Mouse (Mus musculus): Measurements from ENCODE around the gene Smarcd1.
"Not testable (repeated sequence)": the region's sequence is repeated elsewhere in the genome, so short reads cannot be mapped to it uniquely, and the experiment has no call there.

Gene Smarcd1

GRCm38 (mm10) chr15:99715361-99715865 is 13.5 kb downstream of the Smarcd1 start:
- DNase-seq (ENCODE audit: low read depth): no peak

GRCm38 (mm10) chr15:99715982-99716746 is 14.2 kb downstream of the Smarcd1 start:
- no peak for DNase-seq (ENCODE audit: low read depth)

GRCm38 (mm10) chr15:99716814-99717213 is 14.9 kb downstream of the Smarcd1 start:
- no peak for DNase-seq (ENCODE audit: low read depth)

GRCm38 (mm10) chr15:99717386-99718334 is 15.7 kb downstream of the Smarcd1 start, which contains the start of gene Gpd1:
Gpd1 (plus strand) TSS chr15:99717515.
- DNase-seq (ENCODE audit: low read depth): no peak

GRCm38 (mm10) chr15:99718461-99719021 is 16.6 kb downstream of the Smarcd1 start:
- DNase-seq (ENCODE audit: low read depth): no peak

GRCm38 (mm10) chr15:99719865-99720264 is 17.9 kb downstream of the Smarcd1 start:
- DNase-seq (ENCODE audit: low read depth): no peak

- no peak for DNase-seq (ENCODE audit: low read depth)
Observed at GRCm38 (mm10) chr15:99721921-99722743, 20.2 kb downstream of the Smarcd1 start.

GRCm38 (mm10) chr15:99723120-99723514 is 21.2 kb downstream of the Smarcd1 start:
- no peak for DNase-seq (ENCODE audit: low read depth)

- DNase-seq (ENCODE audit: low read depth): peak; percentile 38
Observed at GRCm38 (mm10) chr15:99723515-99724291, 21.8 kb downstream of the Smarcd1 start.

GRCm38 (mm10) chr15:99724292-99725021 is 22.5 kb downstream of the Smarcd1 start:
- DNase-seq (ENCODE audit: low read depth): peak; percentile 53

GRCm38 (mm10) chr15:99725341-99726155 is 23.6 kb downstream of the Smarcd1 start, which contains the start of gene Cox14:
Cox14 (plus strand) TSS chr15:99725618.
- DNase-seq (ENCODE audit: low read depth): peak; percentile 99

- DNase-seq (ENCODE audit: low read depth): no peak
Observed at GRCm38 (mm10) chr15:99726549-99726948, 24.6 kb downstream of the Smarcd1 start.

- DNase-seq (ENCODE audit: low read depth): not testable (repeated sequence)
Observed at GRCm38 (mm10) chr15:99727039-99727438, 25.1 kb downstream of the Smarcd1 start.

GRCm38 (mm10) chr15:99727525-99727924 is 25.6 kb downstream of the Smarcd1 start:
- DNase-seq (ENCODE audit: low read depth): no peak

- DNase-seq (ENCODE audit: low read depth): no peak
Observed at GRCm38 (mm10) chr15:99728211-99728610, 26.3 kb downstream of the Smarcd1 start.

- DNase-seq (ENCODE audit: low read depth): no peak
Observed at GRCm38 (mm10) chr15:99729056-99729783, 27.3 kb downstream of the Smarcd1 start.

- DNase-seq (ENCODE audit: low read depth): no peak
Observed at GRCm38 (mm10) chr15:99731167-99731566, 29.2 kb downstream of the Smarcd1 start.

GRCm38 (mm10) chr15:99731678-99732077 is 29.7 kb downstream of the Smarcd1 start:
- DNase-seq (ENCODE audit: low read depth): no peak
